Mouse (Mus musculus): ENCODE measurements around the gene Tut7. TPM values are rescaled to one million over a fixed set of nuclear protein-coding genes. Genes with fewer than 3 reads are reported as not detected.

The Tut7 gene
- polyA plus RNA-seq, 1 experiment from 2014 or later, result 41.5 TPM

- H3K4me1 ChIP-seq (ENCODE audit: insufficient read depth, low read depth, low read length), result no peaks in the 10 kb centered on the region
- no peak overlapping the region for H3K4me3 ChIP-seq (ENCODE audit: low read depth, low read length)
- no peaks in the 10 kb centered on the region for H3K9me3 ChIP-seq (ENCODE audit: low read length)
- H3K36me3 ChIP-seq (ENCODE audit: insufficient read depth, low read length), result peaks cover 20% of the 10 kb centered on the region; the same call in 1 of the 2 replicates
- TF ChIP-seq CTCF (IDR thresholded peaks at IDR 0.05) (no peak), EP300 (IDR thresholded peaks at IDR 0.05) (no peak)
- ATAC-seq (peak; percentile 72), DNase-seq (ENCODE audit: low spot score) (peak; percentile 29)
- H3K9ac ChIP-seq (replicated peaks; ENCODE audit: low read depth), result no peak overlapping the region
- WGBS, result 72% methylated on average over 7 of the region's 7 CpGs
- H3K4me2 ChIP-seq (replicated peaks; ENCODE audit: low read depth, low read length), result no peak overlapping the region
- H3K27me3 ChIP-seq (replicated peaks; ENCODE audit: insufficient read depth, low read length), result no peaks in the 10 kb centered on the region
- no peak overlapping the region; the same call in 1 of the 2 replicates for H3K27ac ChIP-seq (ENCODE audit: low read length)
These were observed 66.0 kb downstream of the Tut7 start for GRCm38 (mm10) chr13:59756906-59757305.

- peaks cover 7% of the 10 kb centered on the region; the same call in 1 of the 2 replicates for H3K36me3 ChIP-seq (ENCODE audit: insufficient read depth, low read length)
- TF ChIP-seq CTCF (IDR thresholded peaks at IDR 0.05) (no peak), EP300 (IDR thresholded peaks at IDR 0.05) (no peak)
These were observed 72.6 kb downstream of the Tut7 start for GRCm38 (mm10) chr13:59750310-59750709.

GRCm38 (mm10) chr13:59746711-59747110 lies 76.2 kb downstream of the Tut7 start, which contains the start of gene 1700014D04Rik:
1700014D04Rik (minus strand) TSS chr13:59746752.
- DNase-seq (ENCODE audit: low spot score) (no peak), ATAC-seq (no peak)
- H3K27ac ChIP-seq (ENCODE audit: low read length), result no peak within 1 kb of the TSS
- H3K4me2 ChIP-seq (replicated peaks; ENCODE audit: low read depth, low read length), result no peak within 1 kb of the TSS
- no peak within 1 kb of the TSS for H3K4me3 ChIP-seq (ENCODE audit: low read depth, low read length)
- no peak within 1 kb of the TSS for H3K9ac ChIP-seq (replicated peaks; ENCODE audit: low read depth)
- WGBS, result 81% methylated on average over 9 of the region's 9 CpGs
- no peaks in the 10 kb centered on the region for H3K9me3 ChIP-seq (ENCODE audit: low read length)
- no peaks in the 10 kb centered on the region for H3K4me1 ChIP-seq (ENCODE audit: insufficient read depth, low read depth, low read length)
- TF ChIP-seq EP300 (IDR thresholded peaks at IDR 0.05), result no peak
- TF ChIP-seq CTCF (IDR thresholded peaks at IDR 0.05), result no peak
- H3K27me3 ChIP-seq (replicated peaks; ENCODE audit: insufficient read depth, low read length), result no peaks in the 10 kb centered on the region
- H3K36me3 ChIP-seq (ENCODE audit: insufficient read depth, low read length), result no peaks in the 10 kb centered on the region

More at GRCm38 (mm10) chr13:59750310-59750709, 72.6 kb downstream of the Tut7 start:
- Histone ChIP-seq H3K9ac (replicated peaks; ENCODE audit: low read depth) (no peak overlapping the region), H3K4me2 (replicated peaks; ENCODE audit: low read depth, low read length) (no peak overlapping the region), H3K4me1 (ENCODE audit: insufficient read depth, low read depth, low read length) (no peaks in the 10 kb centered on the region), H3K27ac (ENCODE audit: low read length) (no peak overlapping the region), H3K27me3 (replicated peaks; ENCODE audit: insufficient read depth, low read length) (no peaks in the 10 kb centered on the region), H3K4me3 (ENCODE audit: low read depth, low read length) (no peak overlapping the region), H3K9me3 (ENCODE audit: low read length) (no peaks in the 10 kb centered on the region)
- ATAC-seq (no peak), DNase-seq (ENCODE audit: low spot score) (no peak)
- 79% methylated on average over 12 of the region's 12 CpGs for WGBS

- no peaks in the 10 kb centered on the region for H3K36me3 ChIP-seq (ENCODE audit: insufficient read depth, low read length)
- H3K9ac ChIP-seq (replicated peaks; ENCODE audit: low read depth), result no peak overlapping the region
- no peak for DNase-seq (ENCODE audit: low spot score)
- ATAC-seq, result 0 out of 2 replicates have a peak, but pooled peaks have one; percentile 46
- H3K4me3 ChIP-seq (ENCODE audit: low read depth, low read length), result no peak overlapping the region
- TF ChIP-seq CTCF (IDR thresholded peaks at IDR 0.05) (no peak), EP300 (IDR thresholded peaks at IDR 0.05) (no peak)
- no peaks in the 10 kb centered on the region for H3K27me3 ChIP-seq (replicated peaks; ENCODE audit: insufficient read depth, low read length)
- H3K27ac ChIP-seq (ENCODE audit: low read length), result no peak overlapping the region
- H3K4me2 ChIP-seq (replicated peaks; ENCODE audit: low read depth, low read length), result no peak overlapping the region
- no peaks in the 10 kb centered on the region for H3K9me3 ChIP-seq (ENCODE audit: low read length)
- H3K4me1 ChIP-seq (ENCODE audit: insufficient read depth, low read depth, low read length), result no peaks in the 10 kb centered on the region
- WGBS, result 63% methylated on average over 6 of the region's 6 CpGs
These were observed 76.8 kb downstream of the Tut7 start for GRCm38 (mm10) chr13:59746164-59746563.

GRCm38 (mm10) chr13:59745462-59745861 lies 77.5 kb downstream of the Tut7 start:
- Histone ChIP-seq H3K9ac (replicated peaks; ENCODE audit: low read depth) (no peak overlapping the region), H3K4me2 (replicated peaks; ENCODE audit: low read depth, low read length) (no peak overlapping the region), H3K4me3 (ENCODE audit: low read depth, low read length) (no peak overlapping the region), H3K27ac (ENCODE audit: low read length) (no peak overlapping the region), H3K9me3 (ENCODE audit: low read length) (no peaks in the 10 kb centered on the region), H3K36me3 (ENCODE audit: insufficient read depth, low read length) (no peaks in the 10 kb centered on the region), H3K4me1 (ENCODE audit: insufficient read depth, low read depth, low read length) (no peaks in the 10 kb centered on the region), H3K27me3 (replicated peaks; ENCODE audit: insufficient read depth, low read length) (no peaks in the 10 kb centered on the region)
- WGBS, result 66% methylated on average over 6 of the region's 6 CpGs
- no peak for DNase-seq (ENCODE audit: low spot score)
- ATAC-seq, result no peak
- TF ChIP-seq CTCF (IDR thresholded peaks at IDR 0.05) (no peak), EP300 (IDR thresholded peaks at IDR 0.05) (no peak)

GRCm38 (mm10) chr13:59741697-59742096 lies 81.2 kb downstream of the Tut7 start:
- ATAC-seq (0 out of 2 replicates have a peak, but pooled peaks have one; percentile 23), DNase-seq (ENCODE audit: low spot score) (peak; percentile 39)
- H3K27me3 ChIP-seq (replicated peaks; ENCODE audit: insufficient read depth, low read length), result no peaks in the 10 kb centered on the region
- H3K4me2 ChIP-seq (replicated peaks; ENCODE audit: low read depth, low read length), result no peak overlapping the region
- no peak overlapping the region for H3K27ac ChIP-seq (ENCODE audit: low read length)
- 71% methylated on average over 10 of the region's 10 CpGs for WGBS
- H3K9me3 ChIP-seq (ENCODE audit: low read length), result no peaks in the 10 kb centered on the region
- no peaks in the 10 kb centered on the region for H3K4me1 ChIP-seq (ENCODE audit: insufficient read depth, low read depth, low read length)
- no peak overlapping the region for H3K4me3 ChIP-seq (ENCODE audit: low read depth, low read length)
- no peaks in the 10 kb centered on the region for H3K36me3 ChIP-seq (ENCODE audit: insufficient read depth, low read length)
- TF ChIP-seq EP300 (IDR thresholded peaks at IDR 0.05) (no peak), CTCF (IDR thresholded peaks at IDR 0.05) (peak; percentile 60)
- no peak overlapping the region for H3K9ac ChIP-seq (replicated peaks; ENCODE audit: low read depth)

GRCm38 (mm10) chr13:59741096-59741495 lies 81.9 kb downstream of the Tut7 start:
- WGBS, result 70% methylated on average over 11 of the region's 11 CpGs
- DNase-seq (ENCODE audit: low spot score) (peak; percentile 33), ATAC-seq (no peak)
- Histone ChIP-seq H3K36me3 (ENCODE audit: insufficient read depth, low read length) (no peaks in the 10 kb centered on the region), H3K4me2 (replicated peaks; ENCODE audit: low read depth, low read length) (no peak overlapping the region), H3K9ac (replicated peaks; ENCODE audit: low read depth) (no peak overlapping the region), H3K9me3 (ENCODE audit: low read length) (no peaks in the 10 kb centered on the region), H3K4me3 (ENCODE audit: low read depth, low read length) (no peak overlapping the region), H3K27me3 (replicated peaks; ENCODE audit: insufficient read depth, low read length) (no peaks in the 10 kb centered on the region), H3K27ac (ENCODE audit: low read length) (no peak overlapping the region), H3K4me1 (ENCODE audit: insufficient read depth, low read depth, low read length) (no peaks in the 10 kb centered on the region)
- TF ChIP-seq CTCF (IDR thresholded peaks at IDR 0.05) (no peak), EP300 (IDR thresholded peaks at IDR 0.05) (no peak)

All from lung, postnatal 0 days (tissue).